Mouse (Mus musculus) megakaryocyte progenitor cell, adult 5-6 weeks (primary cell): ENCODE measurements around the gene Ikzf3. TPM values are rescaled to one million over a fixed set of nuclear protein-coding genes. Genes with fewer than 3 reads are reported as not detected.

Source experiments
- ATAC-seq: replicated peaks from 2 replicates; pipeline ENCODE4 v1.8.0; 2016; ENCODE audit warnings: mild to moderate bottlenecking, moderate TSS enrichment, inconsistent platforms; ENCODE audit not compliant: poor library complexity
- total RNA-seq, 2 experiments: library from RNA; stranded (forward) in 1 of 2; stranded (reverse) in 1 of 2; fragments of 157-497, 149-512 nt in 1 of 2; fragments of 200-1000 nt in 1 of 2; gene quantifications; 2 replicates each; pipeline versions ENCODE4 v1.2.3 to v1.2.4; 2015 to 2017

The Ikzf3 gene
- total RNA-seq, 2 experiments from 2014 or later: 0.17 to 1.2 TPM

DNA sequence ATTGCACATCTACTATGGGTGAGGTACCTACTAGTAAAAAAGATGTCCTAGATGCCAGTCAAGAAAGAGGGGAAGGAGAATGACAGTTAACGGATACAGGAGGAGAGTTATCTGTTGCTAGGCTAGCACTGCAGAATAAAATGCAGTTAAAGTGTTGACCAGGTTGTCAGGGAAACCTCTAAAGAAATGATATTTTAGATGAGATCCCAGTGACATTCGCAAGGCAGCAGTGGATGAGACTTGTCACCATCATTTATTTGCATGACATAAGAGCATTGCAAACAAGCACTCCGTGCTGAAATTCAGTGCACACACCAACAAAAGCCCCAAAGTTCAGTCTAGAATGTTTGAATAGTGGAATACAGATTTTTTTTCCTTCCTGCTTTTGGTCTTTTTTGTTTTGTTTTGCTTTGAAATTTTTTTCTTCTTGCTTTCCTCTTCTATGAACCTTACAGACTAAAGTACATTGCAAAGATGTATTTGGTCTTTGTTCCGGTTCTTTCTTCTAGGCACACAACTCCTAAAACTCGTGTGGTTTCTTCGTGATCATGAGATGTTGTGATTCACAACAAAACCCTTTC is 32.4 kb downstream of the Ikzf3 start:
- ATAC-seq: no peak

GRCm38 (mm10) chr11:98512881-98513280 is 33.0 kb downstream of the Ikzf3 start:
- no peak for ATAC-seq

DNA sequence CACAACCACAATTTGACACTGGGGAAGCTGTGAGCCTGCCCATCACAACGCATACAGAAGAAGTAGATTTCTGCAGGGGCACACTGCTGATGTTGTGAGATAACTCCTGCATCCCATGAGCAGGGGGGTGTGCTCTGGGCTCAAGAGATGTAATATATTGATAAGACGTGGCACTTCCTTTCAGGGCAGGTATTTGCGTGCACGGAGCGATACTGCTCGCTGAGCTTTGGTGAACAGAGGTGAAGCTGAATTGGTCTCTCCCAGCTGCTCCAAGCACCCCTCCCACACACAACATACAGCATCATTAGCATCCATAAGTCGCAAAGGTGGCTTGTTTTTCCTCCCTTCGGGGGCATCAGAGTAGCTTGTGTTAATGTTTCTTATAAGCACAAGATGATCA is 35.7 kb downstream of the Ikzf3 start:
- ATAC-seq: no peak

GRCm38 (mm10) chr11:98509434-98509833 is 36.4 kb downstream of the Ikzf3 start:
- ATAC-seq: no peak

GRCm38 (mm10) chr11:98504926-98505325 is 40.9 kb downstream of the Ikzf3 start:
- ATAC-seq: no peak

DNA sequence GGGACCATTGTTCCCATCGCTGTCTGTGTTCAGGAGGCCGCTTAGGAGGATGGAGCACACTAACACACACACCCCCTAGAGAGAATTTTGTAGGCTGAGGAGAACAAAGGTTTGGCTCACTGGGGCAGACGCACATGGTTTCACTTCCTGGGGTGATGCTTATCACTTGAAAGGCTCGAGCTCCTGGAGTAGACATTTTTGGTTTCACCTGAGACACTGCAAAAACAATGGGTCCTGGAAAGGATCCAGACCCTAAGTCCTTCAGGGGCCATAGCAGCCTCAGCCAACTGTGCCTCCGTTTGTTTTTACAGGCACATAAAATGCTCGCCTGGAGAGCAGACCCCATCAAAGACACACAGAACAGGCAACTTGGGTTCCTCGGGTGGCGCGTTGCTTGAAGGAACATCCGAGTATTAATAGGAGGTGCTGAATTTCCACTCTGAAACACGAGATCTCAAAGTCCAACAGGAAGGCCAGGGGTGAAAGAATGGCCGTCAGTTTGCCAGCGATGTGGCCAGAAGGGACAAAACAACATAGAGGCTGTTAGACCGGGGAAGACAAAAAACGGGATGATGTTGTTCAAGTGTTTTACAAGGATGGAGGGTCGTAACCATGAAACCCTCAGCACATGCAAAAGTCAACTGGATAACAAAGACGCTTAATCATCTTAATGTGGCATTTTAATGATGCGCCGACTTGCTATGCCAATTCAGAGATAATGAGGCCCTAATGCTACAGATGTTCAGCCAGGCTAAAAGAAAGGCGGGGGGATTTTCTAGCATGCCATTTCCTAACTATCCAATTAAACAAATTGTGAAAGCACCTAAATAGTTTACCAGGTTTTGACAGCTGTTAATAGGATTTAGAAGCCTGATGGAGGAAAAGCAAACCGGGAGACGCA is 48.2 kb downstream of the Ikzf3 start:
- no peak for ATAC-seq

DNA sequence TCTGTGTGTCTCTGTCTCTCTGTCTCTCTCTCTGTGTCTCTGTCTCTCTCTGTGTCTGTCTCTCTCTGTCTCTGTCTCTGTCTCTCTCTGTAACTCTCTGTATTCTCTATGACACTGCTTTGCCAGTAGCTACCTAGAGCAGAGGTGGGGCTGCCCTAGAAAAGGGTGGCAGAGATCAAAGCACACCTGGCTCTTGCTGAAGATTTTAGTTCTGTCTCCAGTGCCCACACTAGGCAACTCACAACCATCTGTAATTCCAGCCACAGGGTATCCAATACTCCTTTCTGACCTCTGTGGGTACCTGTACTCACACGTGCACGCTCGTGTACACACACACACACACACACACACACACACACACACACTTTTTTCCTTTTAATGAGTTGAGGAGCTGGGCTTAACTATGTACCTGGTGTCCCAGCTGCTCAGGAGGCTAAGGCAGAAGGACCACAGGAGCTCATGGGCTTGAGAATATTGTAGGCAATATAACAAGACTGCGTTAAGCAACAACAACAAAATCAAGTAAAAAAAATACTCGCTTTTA is 50.6 kb downstream of the Ikzf3 start:
- ATAC-seq: no peak

- no peak for ATAC-seq
These were observed 52.4 kb downstream of the Ikzf3 start for GRCm38 (mm10) chr11:98493394-98493793.

- no peak for ATAC-seq
These were observed 52.9 kb downstream of the Ikzf3 start for GRCm38 (mm10) chr11:98492959-98493358.

DNA sequence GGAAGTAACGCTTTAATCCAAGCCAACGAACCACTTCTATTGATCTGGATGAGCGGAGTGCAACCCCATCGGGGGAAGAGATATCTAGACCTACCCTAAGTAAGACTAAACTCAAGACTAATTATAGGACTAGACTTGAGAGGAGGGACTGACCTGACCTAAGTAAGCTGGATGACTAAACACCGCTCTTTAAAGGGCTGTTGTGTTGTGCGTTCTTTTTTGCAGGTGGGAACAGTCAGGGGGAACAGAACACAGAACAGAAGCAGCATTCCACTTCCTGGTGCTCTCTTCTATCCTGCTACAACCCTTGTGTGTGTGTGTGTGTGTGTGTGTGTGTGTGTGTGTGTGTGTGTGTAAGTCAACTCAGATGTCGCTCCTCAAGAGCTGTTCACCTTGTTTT is 54.3 kb downstream of the Ikzf3 start:
- ATAC-seq: no peak

DNA sequence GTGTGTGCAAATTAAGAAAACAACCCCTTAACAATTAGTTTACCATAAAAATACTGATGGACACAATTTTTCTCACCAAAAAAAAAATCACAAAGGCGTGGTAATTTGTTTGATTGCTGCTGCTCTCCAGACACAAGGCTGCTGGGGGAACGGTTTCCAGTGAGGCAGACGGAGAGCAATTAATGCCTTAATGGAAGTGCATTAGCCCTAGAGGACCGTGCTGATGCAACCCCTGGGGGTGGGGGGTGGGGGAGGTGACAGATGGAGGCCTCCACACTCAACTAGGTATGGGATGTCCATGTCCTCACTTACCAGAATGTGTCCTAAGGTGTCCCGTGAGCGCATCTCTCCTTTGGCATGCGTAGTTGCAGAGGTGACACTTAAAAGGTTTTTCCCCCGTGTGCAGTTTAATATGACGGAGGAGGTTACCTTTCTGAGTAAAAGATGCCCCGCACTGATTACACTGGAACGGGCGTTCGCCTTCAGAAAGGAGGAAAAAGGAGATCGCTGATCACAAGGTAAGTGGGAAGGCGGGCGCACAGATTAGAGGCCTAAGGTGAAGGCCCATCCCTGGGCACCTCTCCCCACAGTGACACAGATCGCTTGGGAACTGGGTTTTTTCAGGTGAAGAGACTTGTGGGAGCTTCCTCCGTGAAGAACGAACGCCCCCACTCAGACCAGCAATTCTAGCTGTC is 57.1 kb downstream of the Ikzf3 start:
- no peak for ATAC-seq

GRCm38 (mm10) chr11:98487526-98488040 is 58.2 kb downstream of the Ikzf3 start:
- no peak for ATAC-seq

DNA sequence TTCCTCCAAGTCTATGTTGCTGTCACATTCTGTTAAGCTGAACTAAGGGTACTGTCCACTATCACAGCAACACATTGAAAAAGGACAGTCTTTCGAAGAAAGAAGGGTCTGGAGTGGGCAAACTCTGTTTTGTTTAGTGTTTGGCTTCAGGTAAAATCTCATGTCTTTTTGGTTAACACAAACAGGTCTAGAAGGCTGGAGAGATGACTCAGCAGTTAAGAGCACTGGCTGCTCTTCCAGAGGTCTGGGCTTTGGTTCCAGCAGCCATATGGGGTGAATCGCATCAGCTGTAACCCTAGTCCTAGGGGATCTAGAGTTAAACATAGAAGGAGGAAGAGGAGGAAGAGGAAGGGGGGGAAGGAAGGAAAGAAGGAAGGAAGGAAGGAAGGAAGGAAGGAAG is 60.1 kb downstream of the Ikzf3 start:
- no peak for ATAC-seq

DNA sequence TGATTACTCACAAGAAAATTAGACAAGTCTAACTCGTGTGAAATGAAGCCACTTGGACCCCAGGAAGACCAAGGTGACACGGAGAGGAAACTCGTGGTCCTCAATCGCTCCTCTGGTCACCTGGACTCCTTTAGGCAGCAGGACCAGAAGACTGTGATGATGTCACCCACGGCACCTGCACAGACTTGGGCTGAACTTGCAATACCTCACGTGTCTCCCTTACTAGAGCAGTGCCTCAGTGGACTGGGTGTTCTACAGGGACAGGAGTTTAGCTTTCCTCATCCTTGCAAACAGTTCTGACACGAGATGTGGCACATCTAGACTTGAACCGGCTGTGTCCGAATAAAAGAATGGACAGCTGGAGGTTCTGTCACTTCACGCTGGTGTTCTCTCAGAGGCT is 63.8 kb downstream of the Ikzf3 start:
- no peak for ATAC-seq

GRCm38 (mm10) chr11:98481231-98481630 is 64.6 kb downstream of the Ikzf3 start:
- peak; percentile 60 for ATAC-seq

GRCm38 (mm10) chr11:98479940-98480497 is 65.8 kb downstream of the Ikzf3 start:
- no peak for ATAC-seq

GRCm38 (mm10) chr11:98479026-98479939 is 66.5 kb downstream of the Ikzf3 start:
- 0 out of 2 replicates have a peak, but pooled peaks have one; percentile 11 for ATAC-seq

- ATAC-seq: no peak
These were observed 68.7 kb downstream of the Ikzf3 start for GRCm38 (mm10) chr11:98477011-98477701.

DNA sequence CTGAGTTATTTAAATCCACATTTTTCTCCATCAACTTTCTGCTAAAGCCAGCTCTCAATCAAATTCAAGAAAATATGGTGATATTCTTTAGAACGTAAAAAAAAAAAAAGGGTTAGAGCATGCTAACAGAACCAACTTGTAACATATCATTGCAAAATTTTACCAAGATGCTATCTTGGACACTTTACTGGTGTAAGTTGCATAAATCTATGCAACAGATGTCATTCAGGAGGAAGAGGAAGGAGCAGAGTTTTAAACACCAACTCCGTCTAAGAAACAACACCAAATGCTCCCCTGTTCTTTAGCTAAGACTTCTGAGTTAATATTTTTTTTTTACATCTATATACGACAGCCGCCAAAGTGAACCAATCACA is 69.4 kb downstream of the Ikzf3 start:
- no peak for ATAC-seq
